Mouse (Mus musculus): Measurements from ENCODE around the gene Cry1. TPM values are rescaled to one million over a fixed set of nuclear protein-coding genes. Genes with fewer than 3 reads are reported as not detected.
A peak's percentile ranks its signal among the peaks of the same experiment; 100 is the strongest.

Gene Cry1
- 18.2 and 19.7 TPM in 2 replicates for polyA plus RNA-seq (2015; fragmentation: Nextera tagmentation; extraction: Ambion mirVana)

GRCm38 (mm10) chr10:85184964-85185608 is at the start of gene Cry1:
Gene Cry1, minus strand, starts transcription at chr10:85185064.
- under 1% methylated on average over 69 of the region's 75 CpGs for WGBS
- Histone ChIP-seq H3K9me3 (replicated peaks; ENCODE audit: control insufficient read depth, low read length) (no peaks in the 10 kb centered on the region), H3K4me1 (ENCODE audit: control insufficient read depth, insufficient read depth, low read length) (peaks cover 12% of the 10 kb centered on the region), H3K4me3 (ENCODE audit: low read length) (peak within 1 kb of the TSS; percentile 77), H3K27ac (ENCODE audit: low read length) (peak within 1 kb of the TSS; percentile 89), H3K4me2 (ENCODE audit: low read depth, low read length) (peak within 1 kb of the TSS; percentile 99), H3K9ac (ENCODE audit: low read length) (peak within 1 kb of the TSS; percentile 82), H3K36me3 (ENCODE audit: control insufficient read depth, insufficient read depth) (no peaks in the 10 kb centered on the region), H3K27me3 (ENCODE audit: control insufficient read depth, insufficient read depth, low read length) (no peaks in the 10 kb centered on the region)
- peak; percentile 97 for ATAC-seq (replicated peaks; ENCODE audit: extremely low read depth, insufficient read depth, low FRiP score)

GRCm38 (mm10) chr10:85221771-85222050 is 36.8 kb upstream of the Cry1 start:
- WGBS: 82% methylated on average over 6 of the region's 6 CpGs
- Histone ChIP-seq H3K4me2 (ENCODE audit: low read depth, low read length) (peak overlapping the region; percentile 45; the same call in 1 of the 2 replicates), H3K9me3 (replicated peaks; ENCODE audit: control insufficient read depth, low read length) (no peaks in the 10 kb centered on the region), H3K27ac (ENCODE audit: low read length) (no peak overlapping the region), H3K4me1 (ENCODE audit: control insufficient read depth, insufficient read depth, low read length) (no peaks in the 10 kb centered on the region), H3K36me3 (ENCODE audit: control insufficient read depth, insufficient read depth) (no peaks in the 10 kb centered on the region), H3K4me3 (ENCODE audit: low read length) (no peak overlapping the region), H3K27me3 (ENCODE audit: control insufficient read depth, insufficient read depth, low read length) (peaks cover 3% of the 10 kb centered on the region; the same call in 1 of the 2 replicates), H3K9ac (ENCODE audit: low read length) (no peak overlapping the region)
- no peak for ATAC-seq (replicated peaks; ENCODE audit: extremely low read depth, insufficient read depth, low FRiP score)

- Histone ChIP-seq H3K36me3 (ENCODE audit: control insufficient read depth, insufficient read depth) (no peaks in the 10 kb centered on the region), H3K27me3 (ENCODE audit: control insufficient read depth, insufficient read depth, low read length) (peaks cover 3% of the 10 kb centered on the region; the same call in 1 of the 2 replicates), H3K9ac (ENCODE audit: low read length) (peak overlapping the region; percentile 34), H3K4me2 (ENCODE audit: low read depth, low read length) (peak overlapping the region; percentile 45), H3K4me3 (ENCODE audit: low read length) (0 out of 2 replicates have a peak overlapping the region, but pooled peaks have one; percentile 12), H3K27ac (ENCODE audit: low read length) (no peak overlapping the region), H3K9me3 (replicated peaks; ENCODE audit: control insufficient read depth, low read length) (no peaks in the 10 kb centered on the region), H3K4me1 (ENCODE audit: control insufficient read depth, insufficient read depth, low read length) (no peaks in the 10 kb centered on the region)
- no peak for ATAC-seq (replicated peaks; ENCODE audit: extremely low read depth, insufficient read depth, low FRiP score)
- WGBS: 28% methylated on average over 22 of the region's 22 CpGs
Observed at GRCm38 (mm10) chr10:85220918-85221770, 36.3 kb upstream of the Cry1 start.

- no peaks in the 10 kb centered on the region for H3K4me1 ChIP-seq (ENCODE audit: control insufficient read depth, insufficient read depth, low read length)
- no peak overlapping the region for H3K4me2 ChIP-seq (ENCODE audit: low read depth, low read length)
- H3K9ac ChIP-seq (ENCODE audit: low read length): no peak overlapping the region
- 70% methylated on average over 5 of the region's 5 CpGs for WGBS
- no peak for ATAC-seq (replicated peaks; ENCODE audit: extremely low read depth, insufficient read depth, low FRiP score)
- H3K36me3 ChIP-seq (ENCODE audit: control insufficient read depth, insufficient read depth): no peaks in the 10 kb centered on the region
- H3K27me3 ChIP-seq (ENCODE audit: control insufficient read depth, insufficient read depth, low read length): no peaks in the 10 kb centered on the region
- no peaks in the 10 kb centered on the region; the same call in 1 of the 2 replicates for H3K9me3 ChIP-seq (replicated peaks; ENCODE audit: control insufficient read depth, low read length)
- H3K4me3 ChIP-seq (ENCODE audit: low read length): no peak overlapping the region
- H3K27ac ChIP-seq (ENCODE audit: low read length): no peak overlapping the region
Observed at GRCm38 (mm10) chr10:85214847-85215246, 30.0 kb upstream of the Cry1 start.

GRCm38 (mm10) chr10:85211673-85212072 is 26.8 kb upstream of the Cry1 start:
- Histone ChIP-seq H3K27me3 (ENCODE audit: control insufficient read depth, insufficient read depth, low read length) (no peaks in the 10 kb centered on the region), H3K27ac (ENCODE audit: low read length) (no peak overlapping the region), H3K9ac (ENCODE audit: low read length) (no peak overlapping the region), H3K4me1 (ENCODE audit: control insufficient read depth, insufficient read depth, low read length) (no peaks in the 10 kb centered on the region), H3K9me3 (replicated peaks; ENCODE audit: control insufficient read depth, low read length) (no peaks in the 10 kb centered on the region; the same call in 1 of the 2 replicates), H3K36me3 (ENCODE audit: control insufficient read depth, insufficient read depth) (no peaks in the 10 kb centered on the region), H3K4me2 (ENCODE audit: low read depth, low read length) (no peak overlapping the region), H3K4me3 (ENCODE audit: low read length) (no peak overlapping the region)
- WGBS: 74% methylated on average over 5 of the region's 5 CpGs
- ATAC-seq (replicated peaks; ENCODE audit: extremely low read depth, insufficient read depth, low FRiP score): no peak

- no peaks in the 10 kb centered on the region; the same call in 1 of the 2 replicates for H3K9me3 ChIP-seq (replicated peaks; ENCODE audit: control insufficient read depth, low read length)
- no peak overlapping the region for H3K4me3 ChIP-seq (ENCODE audit: low read length)
- no peak overlapping the region for H3K9ac ChIP-seq (ENCODE audit: low read length)
- no peak overlapping the region for H3K27ac ChIP-seq (ENCODE audit: low read length)
- 85% methylated on average over 3 of the region's 3 CpGs for WGBS
- H3K36me3 ChIP-seq (ENCODE audit: control insufficient read depth, insufficient read depth): no peaks in the 10 kb centered on the region
- no peak overlapping the region for H3K4me2 ChIP-seq (ENCODE audit: low read depth, low read length)
- ATAC-seq (replicated peaks; ENCODE audit: extremely low read depth, insufficient read depth, low FRiP score): no peak
- no peaks in the 10 kb centered on the region for H3K4me1 ChIP-seq (ENCODE audit: control insufficient read depth, insufficient read depth, low read length)
- H3K27me3 ChIP-seq (ENCODE audit: control insufficient read depth, insufficient read depth, low read length): no peaks in the 10 kb centered on the region
Observed at GRCm38 (mm10) chr10:85210125-85210524, 25.3 kb upstream of the Cry1 start.

GRCm38 (mm10) chr10:85209119-85209605 is 24.3 kb upstream of the Cry1 start:
- H3K36me3 ChIP-seq (ENCODE audit: control insufficient read depth, insufficient read depth): no peaks in the 10 kb centered on the region
- H3K9ac ChIP-seq (ENCODE audit: low read length): no peak overlapping the region
- no peak overlapping the region for H3K4me3 ChIP-seq (ENCODE audit: low read length)
- no peaks in the 10 kb centered on the region; the same call in 1 of the 2 replicates for H3K9me3 ChIP-seq (replicated peaks; ENCODE audit: control insufficient read depth, low read length)
- no peak overlapping the region for H3K4me2 ChIP-seq (ENCODE audit: low read depth, low read length)
- no peaks in the 10 kb centered on the region for H3K27me3 ChIP-seq (ENCODE audit: control insufficient read depth, insufficient read depth, low read length)
- no peak overlapping the region for H3K27ac ChIP-seq (ENCODE audit: low read length)
- ATAC-seq (replicated peaks; ENCODE audit: extremely low read depth, insufficient read depth, low FRiP score): no peak
- no peaks in the 10 kb centered on the region for H3K4me1 ChIP-seq (ENCODE audit: control insufficient read depth, insufficient read depth, low read length)

- Histone ChIP-seq H3K9me3 (replicated peaks; ENCODE audit: control insufficient read depth, low read length) (peaks cover 4% of the 10 kb centered on the region; the same call in 1 of the 2 replicates), H3K4me2 (ENCODE audit: low read depth, low read length) (no peak overlapping the region), H3K27me3 (ENCODE audit: control insufficient read depth, insufficient read depth, low read length) (no peaks in the 10 kb centered on the region), H3K27ac (ENCODE audit: low read length) (no peak overlapping the region), H3K36me3 (ENCODE audit: control insufficient read depth, insufficient read depth) (no peaks in the 10 kb centered on the region), H3K4me3 (ENCODE audit: low read length) (no peak overlapping the region), H3K4me1 (ENCODE audit: control insufficient read depth, insufficient read depth, low read length) (no peaks in the 10 kb centered on the region), H3K9ac (ENCODE audit: low read length) (no peak overlapping the region)
- ATAC-seq (replicated peaks; ENCODE audit: extremely low read depth, insufficient read depth, low FRiP score): no peak
- 39% methylated on average over 2 of the region's 2 CpGs for whole genome bisulfite sequencing
Observed at GRCm38 (mm10) chr10:85205316-85205715, 20.5 kb upstream of the Cry1 start.

Data from heart, embryonic 16.5 days (tissue).